Mouse (Mus musculus): ENCODE data around the gene Dppa3. TPM values are rescaled to one million over a fixed set of nuclear protein-coding genes. Genes with fewer than 3 reads are reported as not detected.

Dppa3 gene
- polyA plus RNA-seq (2016; fragmentation: Nextera tagmentation; extraction: Ambion mirVana), result not detected in 2 replicates

DNA sequence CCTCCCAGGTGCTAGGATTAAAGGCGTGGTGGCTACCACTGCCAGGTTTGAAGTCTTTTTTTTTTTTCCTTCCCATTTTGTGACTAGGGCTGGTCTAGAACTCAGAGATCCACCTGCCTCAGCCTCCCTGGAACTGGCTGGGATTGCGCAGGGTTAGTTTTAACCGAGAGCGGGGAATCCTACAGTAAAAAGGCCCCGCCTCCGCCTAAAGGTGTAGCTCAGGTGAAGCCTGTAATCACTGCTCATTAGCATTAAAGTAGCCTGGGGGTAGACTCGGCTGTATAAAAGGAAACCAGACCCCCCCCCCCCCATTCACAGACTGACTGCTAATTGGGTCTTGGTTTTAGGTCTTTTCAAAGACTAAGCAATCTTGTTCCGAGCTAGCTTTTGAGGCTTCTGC, at the start of gene Dppa3:
Gene Dppa3 (plus strand): TSS at position 301 of the 400 bp plus-strand sequence.
- no peak within 1 kb of the TSS for H3K4me3 ChIP-seq
- ATAC-seq (ENCODE audit: low FRiP score), result no peak
- no peaks in the 10 kb centered on the region for H3K36me3 ChIP-seq
- no peak within 1 kb of the TSS for H3K4me2 ChIP-seq (replicated peaks)
- no peak within 1 kb of the TSS for H3K9ac ChIP-seq
- H3K4me1 ChIP-seq, result no peaks in the 10 kb centered on the region
- peaks cover 6% of the 10 kb centered on the region; the same call in 1 of the 2 replicates for H3K27me3 ChIP-seq
- 91% methylated on average over 8 of the region's 8 CpGs for WGBS
- H3K27ac ChIP-seq, result no peak within 1 kb of the TSS
- no peaks in the 10 kb centered on the region for H3K9me3 ChIP-seq (replicated peaks)

DNA sequence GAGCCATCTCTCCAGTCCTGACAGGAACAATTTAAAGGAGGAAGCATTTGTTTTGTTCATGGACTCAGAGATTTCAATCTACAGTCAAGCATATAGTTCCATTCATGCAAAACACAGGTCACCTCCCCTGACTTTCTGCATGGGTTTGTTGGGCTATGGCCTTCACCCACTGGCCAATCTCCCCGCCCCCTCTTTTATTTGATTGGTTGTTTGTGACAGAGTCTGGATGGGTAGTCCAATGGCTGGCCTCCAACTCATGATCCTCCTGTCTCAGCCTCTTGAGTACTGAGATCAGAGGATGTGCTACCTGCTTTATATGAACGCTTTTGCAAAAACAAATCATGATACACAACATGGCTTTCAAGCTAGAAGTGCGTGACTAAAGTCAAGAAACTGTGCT, 49.2 kb upstream of the Dppa3 start:
- WGBS, result 91% methylated on average over 3 of the region's 3 CpGs
- no peak for ATAC-seq (ENCODE audit: low FRiP score)
- H3K27ac ChIP-seq, result no peak overlapping the region
- no peak overlapping the region for H3K9ac ChIP-seq
- H3K4me3 ChIP-seq, result no peak overlapping the region
- 0 out of 2 replicates have a peak, but pooled peaks cover 4% of the 10 kb centered on the region for H3K9me3 ChIP-seq (replicated peaks)
- no peaks in the 10 kb centered on the region for H3K27me3 ChIP-seq
- no peak overlapping the region for H3K4me2 ChIP-seq (replicated peaks)
- no peaks in the 10 kb centered on the region for H3K36me3 ChIP-seq
- H3K4me1 ChIP-seq, result no peaks in the 10 kb centered on the region

DNA sequence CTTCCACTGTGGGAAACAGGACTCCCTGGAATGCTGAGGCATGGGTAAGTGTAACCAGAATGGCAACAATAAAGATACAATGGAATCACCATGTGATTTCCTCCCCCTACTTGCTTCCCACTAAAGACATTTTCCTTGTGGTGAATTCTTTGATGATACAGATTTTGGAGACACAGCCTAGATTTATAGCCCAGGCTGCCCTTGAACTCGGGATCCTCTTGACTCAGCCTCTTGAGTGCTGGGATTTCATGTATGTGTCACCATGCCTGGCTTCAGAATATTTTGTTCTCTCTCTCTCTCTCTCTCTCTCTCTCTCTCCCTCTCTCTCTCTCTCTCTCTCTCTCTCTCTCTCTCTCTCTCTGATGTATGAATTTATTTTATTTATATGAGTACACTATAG, 47.1 kb upstream of the Dppa3 start:
- 76% methylated on average over 1 of the region's 1 CpGs for WGBS
- no peaks in the 10 kb centered on the region for H3K4me1 ChIP-seq
- no peaks in the 10 kb centered on the region for H3K27me3 ChIP-seq
- H3K4me3 ChIP-seq, result no peak overlapping the region
- 0 out of 2 replicates have a peak, but pooled peaks cover 4% of the 10 kb centered on the region for H3K9me3 ChIP-seq (replicated peaks)
- no peak overlapping the region for H3K9ac ChIP-seq
- no peak overlapping the region for H3K4me2 ChIP-seq (replicated peaks)
- H3K36me3 ChIP-seq, result no peaks in the 10 kb centered on the region
- no peak for ATAC-seq (ENCODE audit: low FRiP score)
- no peak overlapping the region for H3K27ac ChIP-seq

DNA sequence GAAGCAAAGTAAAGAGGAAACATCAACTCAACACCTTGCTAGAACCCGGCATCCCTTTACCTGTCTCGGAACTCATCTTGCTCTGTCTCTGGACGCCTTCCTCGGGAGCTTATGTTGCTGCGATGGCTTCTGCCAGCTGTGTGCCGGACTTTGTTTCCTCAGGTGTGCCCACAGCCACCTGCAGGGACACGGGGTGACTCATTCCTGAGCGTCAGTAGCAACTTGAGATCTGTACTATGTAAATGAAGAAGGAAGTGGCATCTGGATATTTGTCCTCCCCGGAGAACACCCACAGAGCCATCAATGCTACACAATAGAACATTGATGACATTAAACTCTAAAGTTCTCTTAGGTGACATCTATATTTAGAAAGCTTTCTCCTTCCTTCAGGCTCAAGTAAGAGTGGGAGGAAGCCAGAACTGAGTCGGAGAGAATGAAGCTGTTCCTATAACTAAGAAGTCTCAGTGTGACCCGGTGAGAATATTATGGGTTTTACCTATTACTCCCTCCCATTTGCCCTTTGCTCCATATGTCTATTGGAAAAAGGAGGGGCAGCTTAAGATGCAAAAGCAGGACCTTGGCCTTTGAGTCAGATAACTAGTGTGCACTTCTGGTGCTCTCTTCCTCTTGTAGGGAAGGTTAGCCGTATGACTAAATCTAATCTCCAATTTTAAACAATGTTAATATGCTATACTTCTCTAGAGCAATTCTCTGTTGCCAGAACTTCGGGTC, 35.0 kb upstream of the Dppa3 start:
- Histone ChIP-seq H3K4me1 (no peaks in the 10 kb centered on the region), H3K27me3 (no peaks in the 10 kb centered on the region), H3K4me2 (replicated peaks) (no peak overlapping the region), H3K4me3 (no peak overlapping the region), H3K27ac (no peak overlapping the region), H3K36me3 (no peaks in the 10 kb centered on the region), H3K9me3 (replicated peaks) (no peaks in the 10 kb centered on the region), H3K9ac (no peak overlapping the region)
- 86% methylated on average over 13 of the region's 13 CpGs for WGBS
- ATAC-seq (ENCODE audit: low FRiP score), result no peak

DNA sequence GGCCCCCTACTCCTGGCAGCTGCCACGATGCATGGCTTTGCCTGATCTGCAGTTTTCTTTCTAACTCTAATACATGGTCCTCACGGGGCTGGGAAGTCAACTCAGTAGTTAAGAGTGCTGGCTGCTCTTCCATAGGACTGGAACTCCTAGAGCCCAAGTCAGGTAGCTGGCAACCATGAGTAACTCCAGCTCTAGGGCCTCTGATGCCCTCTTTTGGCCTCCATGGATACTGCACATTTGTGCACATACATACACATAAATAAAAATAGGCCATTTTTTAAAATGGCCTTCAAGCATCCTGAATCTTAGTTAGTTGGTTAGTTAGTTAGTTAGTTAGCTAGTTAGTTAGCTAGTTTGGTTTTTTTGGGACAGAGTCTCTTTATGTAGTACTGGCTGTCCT, 33.3 kb upstream of the Dppa3 start:
- Histone ChIP-seq H3K9me3 (replicated peaks) (no peaks in the 10 kb centered on the region), H3K4me3 (no peak overlapping the region), H3K4me1 (no peaks in the 10 kb centered on the region), H3K9ac (no peak overlapping the region), H3K36me3 (no peaks in the 10 kb centered on the region), H3K27me3 (no peaks in the 10 kb centered on the region), H3K27ac (no peak overlapping the region), H3K4me2 (replicated peaks) (no peak overlapping the region)
- WGBS, result 94% methylated on average over 2 of the region's 2 CpGs
- ATAC-seq (ENCODE audit: low FRiP score), result no peak

DNA sequence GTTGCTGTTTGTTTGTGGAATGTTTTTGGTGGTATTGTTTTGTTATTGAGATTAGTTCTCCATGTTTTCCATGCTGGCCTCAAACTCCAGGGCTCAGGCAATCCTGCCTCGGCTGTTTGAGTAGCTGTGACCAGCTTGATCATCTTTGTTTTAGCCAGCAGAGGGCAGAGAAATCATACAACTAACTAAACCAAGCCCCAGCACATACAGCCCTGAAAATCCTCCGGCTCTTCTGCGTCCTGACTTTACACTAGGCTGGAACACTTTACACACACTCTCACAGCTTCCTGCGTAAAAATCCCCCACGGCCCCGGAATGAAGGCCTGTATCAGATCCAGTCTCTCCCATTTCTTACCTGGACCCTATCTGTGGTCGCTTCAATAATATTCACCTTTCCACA, 30.6 kb upstream of the Dppa3 start:
- Histone ChIP-seq H3K27me3 (no peaks in the 10 kb centered on the region), H3K36me3 (no peaks in the 10 kb centered on the region), H3K4me2 (replicated peaks) (no peak overlapping the region), H3K9me3 (replicated peaks) (no peaks in the 10 kb centered on the region), H3K9ac (no peak overlapping the region), H3K27ac (no peak overlapping the region), H3K4me3 (no peak overlapping the region), H3K4me1 (no peaks in the 10 kb centered on the region)
- ATAC-seq (ENCODE audit: low FRiP score), result no peak
- 35% methylated on average over 7 of the region's 7 CpGs for WGBS

DNA sequence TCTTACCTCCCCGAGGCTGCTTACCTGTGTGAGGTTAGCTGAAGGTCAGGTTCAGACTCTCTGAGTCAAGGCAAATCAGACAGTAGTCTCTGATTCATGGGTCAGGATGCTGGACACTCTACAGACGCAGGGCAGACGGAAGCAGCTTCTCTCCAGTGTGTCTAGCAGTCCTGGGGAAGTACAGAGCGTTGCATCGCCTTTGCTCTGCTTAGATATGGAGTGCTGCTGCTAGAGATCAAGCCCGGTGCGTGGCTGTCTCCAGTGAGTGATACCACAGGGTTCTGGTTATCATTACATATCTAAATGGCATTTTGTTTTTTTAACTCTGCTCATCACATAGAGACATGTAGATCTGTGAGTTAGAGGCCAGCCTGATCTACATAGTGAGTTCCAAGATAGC, 29.6 kb upstream of the Dppa3 start:
- Histone ChIP-seq H3K27me3 (no peaks in the 10 kb centered on the region), H3K4me3 (no peak overlapping the region), H3K36me3 (no peaks in the 10 kb centered on the region), H3K4me1 (no peaks in the 10 kb centered on the region), H3K9ac (no peak overlapping the region), H3K4me2 (replicated peaks) (no peak overlapping the region), H3K9me3 (replicated peaks) (no peaks in the 10 kb centered on the region), H3K27ac (no peak overlapping the region)
- WGBS, result 90% methylated on average over 7 of the region's 7 CpGs
- no peak for ATAC-seq (ENCODE audit: low FRiP score)

DNA sequence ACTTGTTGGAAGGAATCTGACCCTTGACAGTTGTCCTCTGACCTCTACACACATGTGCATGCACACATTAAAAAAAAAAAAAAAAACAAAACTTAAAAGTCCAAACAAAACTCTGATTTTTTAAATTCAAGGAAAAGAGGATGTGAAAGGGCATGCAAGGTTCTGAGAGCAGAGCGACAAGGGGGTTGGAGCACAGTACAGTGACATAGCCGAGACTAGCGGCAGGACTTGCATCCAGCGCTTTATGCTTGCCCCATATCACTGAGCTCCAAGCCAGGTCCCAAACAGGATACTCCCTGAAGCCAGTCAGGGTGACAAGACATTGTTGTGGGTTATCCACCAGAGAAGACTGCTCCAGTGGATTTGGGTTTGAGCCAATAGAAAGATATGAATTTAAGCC, 28.2 kb upstream of the Dppa3 start:
- H3K36me3 ChIP-seq, result no peaks in the 10 kb centered on the region
- 94% methylated on average over 4 of the region's 4 CpGs for WGBS
- ATAC-seq (ENCODE audit: low FRiP score), result no peak
- no peak overlapping the region for H3K4me2 ChIP-seq (replicated peaks)
- H3K4me3 ChIP-seq, result no peak overlapping the region
- no peaks in the 10 kb centered on the region for H3K9me3 ChIP-seq (replicated peaks)
- H3K27ac ChIP-seq, result no peak overlapping the region
- no peaks in the 10 kb centered on the region for H3K27me3 ChIP-seq
- H3K9ac ChIP-seq, result no peak overlapping the region
- no peaks in the 10 kb centered on the region for H3K4me1 ChIP-seq

DNA sequence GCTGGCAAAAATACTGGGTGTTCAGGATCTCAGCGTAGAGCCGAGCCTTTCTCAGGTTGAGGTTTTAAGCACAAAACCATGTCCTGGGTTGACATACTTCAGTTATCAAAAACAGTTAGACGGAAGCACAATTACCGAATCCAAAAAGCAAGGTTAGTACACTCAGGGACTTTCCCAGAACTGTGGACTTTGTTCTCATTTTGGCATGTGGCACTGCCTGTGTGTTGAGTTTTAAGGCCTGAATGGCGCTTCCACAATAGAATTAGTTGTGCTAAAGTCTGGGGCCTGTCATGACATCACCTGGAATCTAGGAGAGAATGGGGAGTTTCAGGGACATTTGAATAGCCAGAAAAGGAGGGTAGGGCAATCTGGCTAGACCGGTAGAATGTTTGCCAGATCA, 27.8 kb upstream of the Dppa3 start:
- Histone ChIP-seq H3K9me3 (replicated peaks) (no peaks in the 10 kb centered on the region), H3K4me2 (replicated peaks) (no peak overlapping the region), H3K4me1 (no peaks in the 10 kb centered on the region), H3K4me3 (no peak overlapping the region), H3K36me3 (no peaks in the 10 kb centered on the region), H3K27ac (no peak overlapping the region), H3K27me3 (no peaks in the 10 kb centered on the region), H3K9ac (no peak overlapping the region)
- no peak for ATAC-seq (ENCODE audit: low FRiP score)
- 87% methylated on average over 6 of the region's 6 CpGs for WGBS

DNA sequence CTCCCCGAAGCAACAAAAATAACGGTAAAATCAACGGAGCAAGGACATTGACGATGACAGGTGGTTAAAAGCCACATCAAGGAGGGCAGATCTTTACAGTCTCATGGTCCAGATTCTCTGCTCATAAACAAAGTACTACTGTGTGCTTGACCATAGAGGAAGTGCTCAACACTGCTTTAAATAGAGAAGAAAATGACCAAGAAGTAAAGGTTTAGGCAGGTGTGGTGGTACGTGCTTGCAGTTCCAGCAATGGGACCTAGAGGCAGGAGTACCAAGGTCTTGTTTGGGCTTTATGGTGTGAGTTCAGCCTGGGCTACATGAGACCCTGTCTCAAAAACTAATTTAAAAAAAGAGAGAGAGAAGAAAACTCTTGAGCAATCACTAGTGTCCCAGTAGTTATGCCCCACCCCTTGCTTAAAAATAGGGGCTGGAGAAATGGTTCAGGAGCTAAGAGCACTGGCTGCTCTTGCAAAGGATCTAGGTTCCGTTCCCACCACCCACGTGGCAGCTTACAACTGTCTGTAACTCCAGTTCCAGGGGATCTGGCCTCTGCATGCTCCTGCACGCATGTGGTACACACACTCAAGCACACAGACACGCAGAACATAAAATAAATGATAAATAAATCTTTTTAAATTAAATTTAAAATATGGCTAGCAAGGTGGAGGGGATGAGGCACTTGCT, 27.0 kb upstream of the Dppa3 start:
- no peaks in the 10 kb centered on the region for H3K9me3 ChIP-seq (replicated peaks)
- H3K4me1 ChIP-seq, result no peaks in the 10 kb centered on the region
- H3K27me3 ChIP-seq, result no peaks in the 10 kb centered on the region
- 87% methylated on average over 9 of the region's 9 CpGs for WGBS
- no peak overlapping the region for H3K9ac ChIP-seq
- H3K4me2 ChIP-seq (replicated peaks), result no peak overlapping the region
- no peak overlapping the region for H3K4me3 ChIP-seq
- ATAC-seq (ENCODE audit: low FRiP score), result no peak
- no peaks in the 10 kb centered on the region for H3K36me3 ChIP-seq
- no peak overlapping the region for H3K27ac ChIP-seq

DNA sequence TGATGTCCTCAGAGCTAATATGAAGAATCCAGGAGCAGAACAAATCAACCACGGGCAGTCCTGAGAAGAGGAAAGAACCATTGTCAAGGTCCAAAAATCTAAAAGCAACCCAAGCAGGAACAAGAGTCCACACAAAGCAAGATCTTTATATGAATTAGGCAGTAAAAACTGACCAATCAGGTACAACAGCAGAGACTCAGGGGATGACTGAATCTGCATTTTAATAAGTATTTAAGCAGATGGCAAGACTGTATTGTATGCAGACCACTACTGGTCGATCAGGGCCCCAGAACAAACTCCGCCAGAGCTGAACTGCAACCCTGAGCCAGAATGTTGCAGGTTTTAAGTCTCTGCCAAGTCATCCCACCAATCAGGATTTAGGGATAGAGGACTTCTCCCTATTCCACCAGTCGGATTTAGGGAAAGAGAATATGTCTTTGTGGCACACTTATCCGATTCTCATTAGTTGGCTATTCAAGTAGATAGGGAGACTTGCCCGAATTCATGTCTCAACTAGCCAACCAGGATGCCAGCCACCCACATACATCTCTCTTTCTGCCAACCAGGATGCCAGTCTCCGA, 26.1 kb upstream of the Dppa3 start:
- no peaks in the 10 kb centered on the region for H3K36me3 ChIP-seq
- H3K9ac ChIP-seq, result no peak overlapping the region
- ATAC-seq (ENCODE audit: low FRiP score), result no peak
- H3K4me1 ChIP-seq, result no peaks in the 10 kb centered on the region
- 77% methylated on average over 7 of the region's 7 CpGs for WGBS
- H3K4me2 ChIP-seq (replicated peaks), result no peak overlapping the region
- H3K9me3 ChIP-seq (replicated peaks), result no peaks in the 10 kb centered on the region
- no peak overlapping the region for H3K4me3 ChIP-seq
- no peak overlapping the region for H3K27ac ChIP-seq
- H3K27me3 ChIP-seq, result no peaks in the 10 kb centered on the region

DNA sequence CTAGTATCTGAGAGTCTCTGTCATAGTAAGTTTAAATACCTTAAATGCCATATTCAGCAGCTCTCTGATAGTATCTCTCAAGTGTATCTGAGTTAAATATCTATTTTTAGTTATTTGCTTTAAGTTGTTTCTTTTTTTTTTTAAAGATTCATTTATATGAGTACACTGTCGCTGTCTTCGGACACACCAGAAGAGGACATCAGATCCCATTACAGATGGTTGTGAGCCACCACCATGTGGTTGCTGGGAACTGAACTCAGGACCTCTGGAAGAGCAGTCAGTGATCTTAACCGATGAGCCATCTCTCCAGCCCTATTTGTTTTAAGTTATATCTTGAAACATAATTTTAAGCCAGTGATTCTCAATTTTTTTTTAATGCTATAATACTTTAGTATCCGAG, 25.2 kb upstream of the Dppa3 start:
- Histone ChIP-seq H3K27me3 (no peaks in the 10 kb centered on the region), H3K36me3 (no peaks in the 10 kb centered on the region), H3K4me1 (no peaks in the 10 kb centered on the region), H3K4me2 (replicated peaks) (no peak overlapping the region), H3K4me3 (no peak overlapping the region), H3K27ac (no peak overlapping the region), H3K9ac (no peak overlapping the region), H3K9me3 (replicated peaks) (no peaks in the 10 kb centered on the region)
- no peak for ATAC-seq (ENCODE audit: low FRiP score)
- WGBS, result 91% methylated on average over 4 of the region's 4 CpGs

DNA sequence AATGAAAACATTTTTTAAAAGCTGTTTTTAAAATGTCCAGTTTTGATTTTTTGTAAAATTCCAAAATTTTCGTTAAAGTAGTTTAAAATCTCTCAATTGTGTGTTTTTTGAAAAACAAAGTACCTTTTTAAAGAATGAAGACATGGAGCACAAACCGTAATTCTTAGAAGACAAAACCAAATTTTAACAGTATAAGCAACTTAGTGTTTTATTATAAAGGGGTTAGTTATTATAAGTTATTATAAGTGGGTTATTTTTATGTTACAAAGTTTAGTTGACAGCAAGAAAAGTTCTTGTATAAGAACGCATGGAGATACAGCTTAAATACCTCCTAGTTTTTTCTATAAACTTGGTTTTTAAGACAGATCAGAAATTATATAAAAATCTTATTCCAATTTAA, 24.6 kb upstream of the Dppa3 start:
- H3K27ac ChIP-seq, result no peak overlapping the region
- no peak overlapping the region for H3K4me2 ChIP-seq (replicated peaks)
- no peak for ATAC-seq (ENCODE audit: low FRiP score)
- no peaks in the 10 kb centered on the region for H3K4me1 ChIP-seq
- no peak overlapping the region for H3K9ac ChIP-seq
- H3K4me3 ChIP-seq, result no peak overlapping the region
- H3K36me3 ChIP-seq, result no peaks in the 10 kb centered on the region
- no peaks in the 10 kb centered on the region for H3K9me3 ChIP-seq (replicated peaks)
- H3K27me3 ChIP-seq, result no peaks in the 10 kb centered on the region
- 91% methylated on average over 3 of the region's 3 CpGs for WGBS

Measured in hindbrain, embryonic 12.5 days (tissue).